Mouse (Mus musculus): ENCODE results near the gene Ggt5. TPM values are rescaled to one million over a fixed set of nuclear protein-coding genes. Genes with fewer than 3 reads are reported as not detected.

Gene Ggt5
- polyA plus RNA-seq, 1 experiment from 2014 or later, result 2.1 TPM

DNA sequence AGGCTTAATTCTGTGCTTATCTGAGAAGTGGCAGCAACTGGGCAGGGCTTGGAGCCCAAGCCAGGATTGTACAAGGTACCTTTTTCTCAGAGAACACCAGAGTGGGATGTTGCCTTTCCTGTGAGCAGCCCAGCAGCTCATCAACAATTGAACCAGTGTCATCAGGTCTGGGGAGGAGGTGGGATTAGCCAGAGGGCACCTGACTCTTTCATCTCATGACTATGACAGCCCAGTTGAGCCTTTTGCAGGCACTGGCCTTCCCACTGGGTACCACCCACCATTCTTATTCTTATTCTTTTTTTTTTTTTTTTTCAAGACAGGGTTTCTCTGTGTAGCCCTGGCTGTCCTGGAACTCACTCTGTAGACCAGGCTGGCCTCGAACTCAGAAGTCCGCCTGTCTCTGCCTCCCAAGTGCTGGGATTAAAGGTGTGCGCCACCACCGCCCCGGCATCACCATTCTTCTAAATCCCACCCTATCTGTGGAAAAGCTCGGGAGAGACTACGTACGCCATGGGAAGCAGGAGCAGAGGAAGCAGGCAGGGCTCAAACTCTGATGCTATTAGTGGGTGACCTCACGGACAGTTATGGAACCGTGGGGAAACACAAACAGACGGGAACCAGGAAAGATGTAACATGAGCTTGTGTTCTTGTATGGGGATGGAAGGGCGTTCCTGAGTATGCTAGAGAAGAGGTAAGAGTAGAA lies 47.1 kb downstream of the Ggt5 start:
- no peak overlapping the region for H3K27ac ChIP-seq (ENCODE audit: low read depth, low read length)
- ATAC-seq (0 out of 2 replicates have a peak, but pooled peaks have one; percentile 10), DNase-seq (ENCODE audit: low spot score) (no peak)
- H3K27me3 ChIP-seq (replicated peaks; ENCODE audit: control insufficient read depth, insufficient read depth, low read length), result no peaks in the 10 kb centered on the region
- WGBS, result 94% methylated on average over 12 of the region's 12 CpGs
- H3K9me3 ChIP-seq (replicated peaks; ENCODE audit: control insufficient read depth, low read length), result no peaks in the 10 kb centered on the region
- no peaks in the 10 kb centered on the region for H3K4me1 ChIP-seq (ENCODE audit: control insufficient read depth, insufficient read depth, low read length)
- H3K9ac ChIP-seq (ENCODE audit: low read length), result no peak overlapping the region
- no peaks in the 10 kb centered on the region for H3K36me3 ChIP-seq (ENCODE audit: control insufficient read depth, insufficient read depth, low read length)
- H3K4me3 ChIP-seq (ENCODE audit: low read depth, low read length), result no peak overlapping the region
- H3K4me2 ChIP-seq (ENCODE audit: low read length), result no peak overlapping the region

DNA sequence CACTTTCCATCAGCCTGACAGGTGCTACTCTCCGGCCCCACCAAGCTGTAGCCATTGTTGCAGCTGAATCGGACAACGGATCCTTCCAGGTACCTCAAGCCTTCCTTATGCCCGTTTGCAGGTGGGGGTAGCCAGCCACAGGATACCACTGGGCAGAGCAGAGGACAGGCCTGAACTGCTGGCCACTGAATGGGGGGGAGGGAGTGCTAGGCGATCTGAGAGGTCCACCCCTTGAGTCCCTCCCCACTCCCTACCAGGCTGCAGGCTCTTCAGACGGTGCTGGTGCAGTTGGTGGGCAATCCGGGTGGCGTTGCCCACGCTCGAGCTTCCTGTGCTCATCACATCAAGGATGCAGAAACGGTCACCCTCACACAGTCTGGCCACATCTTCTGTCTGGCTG lies 48.6 kb downstream of the Ggt5 start:
- WGBS, result 92% methylated on average over 11 of the region's 11 CpGs
- no peak for DNase-seq (ENCODE audit: low spot score)

DNA sequence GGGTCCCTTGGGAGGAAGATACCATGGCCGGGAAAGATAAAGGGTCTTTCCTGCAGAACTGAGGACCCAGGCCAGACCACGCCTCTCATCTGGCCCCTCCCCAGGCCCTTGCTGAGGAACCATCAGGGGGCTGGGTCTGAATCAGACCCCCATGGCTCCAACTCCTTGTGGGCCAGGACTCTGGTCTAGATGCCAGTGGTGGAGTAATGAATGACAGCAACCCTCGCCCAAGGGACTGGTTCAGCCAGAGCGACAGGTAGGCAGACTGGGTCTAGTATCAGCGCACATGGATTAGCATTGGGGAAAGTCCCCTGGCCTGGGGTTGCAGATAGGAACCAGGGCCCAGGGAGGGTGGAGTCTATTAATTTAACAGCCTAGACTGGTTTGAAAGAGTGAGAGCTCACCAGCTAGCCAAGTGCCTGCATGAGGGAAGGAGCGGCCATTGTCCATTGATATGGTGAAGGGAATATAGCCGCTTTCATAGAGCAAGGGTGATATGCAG lies 52.6 kb downstream of the Ggt5 start:
- Histone ChIP-seq H3K27me3 (replicated peaks; ENCODE audit: control insufficient read depth, insufficient read depth, low read length) (no peaks in the 10 kb centered on the region), H3K4me1 (ENCODE audit: control insufficient read depth, insufficient read depth, low read length) (peaks cover 6% of the 10 kb centered on the region; the same call in 1 of the 2 replicates), H3K4me3 (ENCODE audit: low read depth, low read length) (no peak overlapping the region), H3K4me2 (ENCODE audit: low read length) (no peak overlapping the region), H3K9ac (ENCODE audit: low read length) (no peak overlapping the region), H3K36me3 (ENCODE audit: control insufficient read depth, insufficient read depth, low read length) (peaks cover 11% of the 10 kb centered on the region; the same call in 1 of the 2 replicates), H3K9me3 (replicated peaks; ENCODE audit: control insufficient read depth, low read length) (no peaks in the 10 kb centered on the region), H3K27ac (ENCODE audit: low read depth, low read length) (no peak overlapping the region)
- ATAC-seq (no peak), DNase-seq (ENCODE audit: low spot score) (no peak)
- 93% methylated on average over 7 of the region's 7 CpGs for WGBS

More for the DNA sequence above, 48.6 kb downstream of the Ggt5 start:
- Histone ChIP-seq H3K27me3 (replicated peaks; ENCODE audit: control insufficient read depth, insufficient read depth, low read length) (no peaks in the 10 kb centered on the region), H3K9me3 (replicated peaks; ENCODE audit: control insufficient read depth, low read length) (no peaks in the 10 kb centered on the region), H3K4me2 (ENCODE audit: low read length) (no peak overlapping the region), H3K4me1 (ENCODE audit: control insufficient read depth, insufficient read depth, low read length) (no peaks in the 10 kb centered on the region; the same call in 1 of the 2 replicates), H3K9ac (ENCODE audit: low read length) (no peak overlapping the region), H3K4me3 (ENCODE audit: low read depth, low read length) (no peak overlapping the region), H3K36me3 (ENCODE audit: control insufficient read depth, insufficient read depth, low read length) (no peaks in the 10 kb centered on the region), H3K27ac (ENCODE audit: low read depth, low read length) (no peak overlapping the region)
- ATAC-seq, result no peak

DNA sequence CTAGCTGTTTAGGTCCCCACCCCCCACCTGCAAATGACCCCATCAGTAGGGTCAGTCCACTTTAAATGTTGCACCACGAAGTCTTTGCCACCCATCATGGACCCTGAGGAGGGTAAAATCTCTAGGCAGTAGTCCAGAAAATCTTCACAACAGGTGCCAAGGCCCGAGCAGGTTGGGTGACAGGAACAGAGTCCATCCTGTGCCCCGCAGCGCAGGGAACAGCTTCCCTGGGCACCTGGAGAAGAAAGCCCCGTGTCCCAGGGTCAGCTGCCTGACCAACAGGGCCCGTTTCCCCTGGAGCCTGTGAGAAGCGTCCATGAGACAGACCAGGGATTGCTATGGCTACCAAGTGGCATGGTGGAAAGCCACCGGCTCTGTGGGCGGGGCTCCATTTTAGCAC lies 53.3 kb downstream of the Ggt5 start:
- peaks cover 13% of the 10 kb centered on the region for H3K36me3 ChIP-seq (ENCODE audit: control insufficient read depth, insufficient read depth, low read length)
- 83% methylated on average over 9 of the region's 9 CpGs for WGBS
- DNase-seq (ENCODE audit: low spot score) (no peak), ATAC-seq (no peak)
- H3K9ac ChIP-seq (ENCODE audit: low read length), result no peak overlapping the region
- no peak overlapping the region for H3K4me3 ChIP-seq (ENCODE audit: low read depth, low read length)
- H3K4me2 ChIP-seq (ENCODE audit: low read length), result no peak overlapping the region
- no peak overlapping the region for H3K27ac ChIP-seq (ENCODE audit: low read depth, low read length)
- peaks cover 6% of the 10 kb centered on the region; the same call in 1 of the 2 replicates for H3K4me1 ChIP-seq (ENCODE audit: control insufficient read depth, insufficient read depth, low read length)
- H3K9me3 ChIP-seq (replicated peaks; ENCODE audit: control insufficient read depth, low read length), result no peaks in the 10 kb centered on the region
- no peaks in the 10 kb centered on the region for H3K27me3 ChIP-seq (replicated peaks; ENCODE audit: control insufficient read depth, insufficient read depth, low read length)

DNA sequence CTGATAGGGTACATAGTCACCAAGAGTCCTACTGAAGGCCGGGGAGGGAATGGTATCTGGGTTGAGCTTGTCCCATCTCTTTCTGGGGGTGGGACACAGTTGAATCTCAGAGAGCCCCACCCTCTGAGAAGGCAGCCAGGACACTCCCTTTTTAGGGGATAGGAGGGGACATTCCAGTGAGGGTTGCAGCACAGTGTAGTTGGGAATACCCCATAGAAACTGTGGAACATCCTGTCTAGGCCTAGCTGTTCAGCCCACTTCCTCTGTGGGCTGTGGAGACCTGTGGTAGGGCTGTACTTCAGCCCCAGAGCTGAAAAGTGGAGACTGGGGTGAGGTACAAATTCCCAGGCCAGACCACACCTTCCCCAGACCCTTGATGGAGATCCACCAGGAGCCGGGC lies 53.8 kb downstream of the Ggt5 start:
- no peak overlapping the region for H3K27ac ChIP-seq (ENCODE audit: low read depth, low read length)
- H3K4me1 ChIP-seq (ENCODE audit: control insufficient read depth, insufficient read depth, low read length), result peaks cover 6% of the 10 kb centered on the region; the same call in 1 of the 2 replicates
- no peak overlapping the region for H3K9ac ChIP-seq (ENCODE audit: low read length)
- no peaks in the 10 kb centered on the region for H3K27me3 ChIP-seq (replicated peaks; ENCODE audit: control insufficient read depth, insufficient read depth, low read length)
- H3K36me3 ChIP-seq (ENCODE audit: control insufficient read depth, insufficient read depth, low read length), result peaks cover 17% of the 10 kb centered on the region
- no peak overlapping the region for H3K4me3 ChIP-seq (ENCODE audit: low read depth, low read length)
- 93% methylated on average over 2 of the region's 2 CpGs for WGBS
- H3K4me2 ChIP-seq (ENCODE audit: low read length), result no peak overlapping the region
- DNase-seq (ENCODE audit: low spot score), result no peak
- H3K9me3 ChIP-seq (replicated peaks; ENCODE audit: control insufficient read depth, low read length), result no peaks in the 10 kb centered on the region
- no peak for ATAC-seq

DNA sequence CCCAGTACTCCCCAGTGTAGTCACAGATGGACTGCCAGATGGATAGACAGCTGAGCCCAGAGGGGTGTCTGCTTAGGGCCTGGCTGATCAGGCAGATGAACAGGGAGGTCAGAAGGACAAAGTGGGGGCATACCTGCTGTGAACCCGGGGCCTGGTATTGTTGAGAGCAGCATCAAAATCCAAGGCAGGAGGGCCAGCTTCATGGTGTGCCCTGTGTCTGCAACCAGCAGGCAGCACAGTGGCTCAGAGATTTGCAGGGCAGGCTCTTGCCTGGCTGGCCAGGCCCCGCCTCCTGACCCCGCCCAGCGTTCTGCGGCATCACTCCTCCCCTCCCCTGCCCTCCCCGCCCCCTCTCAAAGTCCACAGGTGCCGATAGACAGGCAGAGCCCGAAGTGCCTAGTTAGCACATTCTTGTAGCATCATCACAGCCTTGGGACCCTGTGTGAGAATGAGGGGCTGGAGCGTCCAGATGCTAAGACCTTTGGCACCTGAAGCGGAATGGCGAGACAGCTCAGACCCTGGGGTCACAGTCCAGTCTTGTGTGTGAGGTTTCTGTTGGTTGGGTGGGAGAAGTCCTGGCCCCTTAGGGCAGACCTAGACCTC lies 54.7 kb downstream of the Ggt5 start, which contains the start of gene Susd2:
Gene Susd2, minus strand, starts transcription at position 268 of the 603 bp plus-strand sequence.
- peaks cover 27% of the 10 kb centered on the region for H3K36me3 ChIP-seq (ENCODE audit: control insufficient read depth, insufficient read depth, low read length)
- H3K4me3 ChIP-seq (ENCODE audit: low read depth, low read length), result no peak within 1 kb of the TSS
- WGBS, result 6% methylated on average over 11 of the region's 11 CpGs
- ATAC-seq, result peak; percentile 45
- no peak within 1 kb of the TSS for H3K9ac ChIP-seq (ENCODE audit: low read length)
- peak; percentile 47 for DNase-seq (ENCODE audit: low spot score)
- H3K4me1 ChIP-seq (ENCODE audit: control insufficient read depth, insufficient read depth, low read length), result peaks cover 6% of the 10 kb centered on the region; the same call in 1 of the 2 replicates
- peak within 1 kb of the TSS; percentile 30; the same call in 1 of the 2 replicates for H3K27ac ChIP-seq (ENCODE audit: low read depth, low read length)
- no peaks in the 10 kb centered on the region for H3K27me3 ChIP-seq (replicated peaks; ENCODE audit: control insufficient read depth, insufficient read depth, low read length)
- H3K9me3 ChIP-seq (replicated peaks; ENCODE audit: control insufficient read depth, low read length), result no peaks in the 10 kb centered on the region
- no peak within 1 kb of the TSS for H3K4me2 ChIP-seq (ENCODE audit: low read length)

DNA sequence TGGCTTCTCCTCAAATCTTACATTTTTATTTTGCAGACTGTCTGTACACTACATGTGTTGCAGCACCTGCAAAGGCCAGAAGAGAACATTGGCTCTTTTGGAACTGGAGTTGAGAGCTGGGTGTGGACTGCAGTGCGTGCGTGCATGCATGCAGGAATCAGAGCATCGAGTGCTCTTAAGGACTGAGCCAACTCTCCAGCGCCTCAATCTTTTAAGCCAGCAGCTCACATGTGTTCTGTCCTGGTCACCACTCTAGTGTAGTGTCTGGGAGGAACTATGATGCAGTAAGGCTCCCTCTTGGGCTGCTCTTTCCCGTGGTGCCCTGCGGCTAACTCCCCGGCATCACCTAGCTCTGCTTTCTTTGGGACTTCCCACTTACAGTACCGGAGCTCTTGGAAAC lies 56.5 kb downstream of the Ggt5 start:
- H3K4me1 ChIP-seq (ENCODE audit: control insufficient read depth, insufficient read depth, low read length), result peaks cover 6% of the 10 kb centered on the region; the same call in 1 of the 2 replicates
- H3K9me3 ChIP-seq (replicated peaks; ENCODE audit: control insufficient read depth, low read length), result no peaks in the 10 kb centered on the region
- H3K4me3 ChIP-seq (ENCODE audit: low read depth, low read length), result no peak overlapping the region
- H3K4me2 ChIP-seq (ENCODE audit: low read length), result no peak overlapping the region
- no peaks in the 10 kb centered on the region for H3K27me3 ChIP-seq (replicated peaks; ENCODE audit: control insufficient read depth, insufficient read depth, low read length)
- ATAC-seq (no peak), DNase-seq (ENCODE audit: low spot score) (no peak)
- no peak overlapping the region for H3K9ac ChIP-seq (ENCODE audit: low read length)
- H3K27ac ChIP-seq (ENCODE audit: low read depth, low read length), result no peak overlapping the region
- 93% methylated on average over 8 of the region's 8 CpGs for WGBS
- peaks cover 43% of the 10 kb centered on the region for H3K36me3 ChIP-seq (ENCODE audit: control insufficient read depth, insufficient read depth, low read length)

DNA sequence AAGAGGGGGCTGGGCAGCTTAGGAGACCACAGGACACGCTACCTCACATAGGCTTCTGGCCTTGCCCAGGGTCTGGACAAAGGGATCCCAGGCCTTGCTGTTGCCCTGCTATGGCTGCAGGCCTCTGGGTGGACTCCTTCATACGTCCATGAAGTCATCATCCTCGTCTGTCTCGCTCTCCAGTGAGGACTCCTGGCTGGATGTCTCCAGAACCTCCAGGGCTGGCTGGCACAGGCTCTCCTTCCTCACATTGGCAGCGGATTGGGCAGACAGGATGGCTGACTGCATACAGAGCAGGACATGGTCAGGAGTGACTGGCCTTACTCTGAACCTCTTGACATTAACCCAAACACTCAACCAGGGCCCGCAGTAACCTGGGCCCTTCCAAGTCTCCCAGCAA lies 57.3 kb downstream of the Ggt5 start:
- H3K36me3 ChIP-seq (ENCODE audit: control insufficient read depth, insufficient read depth, low read length), result peaks cover 51% of the 10 kb centered on the region

DNA sequence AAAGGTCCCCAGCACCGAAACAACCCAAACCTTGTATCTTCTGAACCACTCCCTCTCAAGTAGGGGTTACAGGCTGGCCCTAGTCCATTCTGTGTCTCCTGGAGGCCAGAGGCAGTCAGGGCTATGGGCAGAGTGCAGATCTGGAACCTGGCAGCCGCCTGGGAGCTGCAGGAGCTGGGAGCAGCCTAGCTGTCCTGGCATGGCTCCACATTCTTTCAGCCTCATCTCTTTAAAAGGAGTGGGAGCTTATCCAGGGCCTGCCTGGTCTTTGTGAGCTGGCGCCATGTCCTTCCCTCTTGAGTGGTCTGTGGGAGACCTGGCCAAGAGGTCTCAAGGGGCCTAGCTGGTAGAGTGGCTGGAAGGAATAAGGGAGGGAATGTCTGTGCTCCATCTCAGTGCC lies 58.2 kb downstream of the Ggt5 start:
- Histone ChIP-seq H3K9me3 (replicated peaks; ENCODE audit: control insufficient read depth, low read length) (no peaks in the 10 kb centered on the region), H3K4me3 (ENCODE audit: low read depth, low read length) (no peak overlapping the region), H3K27ac (ENCODE audit: low read depth, low read length) (peak overlapping the region; percentile 52; the same call in 1 of the 2 replicates), H3K9ac (ENCODE audit: low read length) (no peak overlapping the region), H3K4me2 (ENCODE audit: low read length) (no peak overlapping the region), H3K36me3 (ENCODE audit: control insufficient read depth, insufficient read depth, low read length) (peaks cover 61% of the 10 kb centered on the region), H3K4me1 (ENCODE audit: control insufficient read depth, insufficient read depth, low read length) (peaks cover 6% of the 10 kb centered on the region; the same call in 1 of the 2 replicates), H3K27me3 (replicated peaks; ENCODE audit: control insufficient read depth, insufficient read depth, low read length) (no peaks in the 10 kb centered on the region)
- ATAC-seq (peak; percentile 26; the same call in 1 of the 2 replicates), DNase-seq (ENCODE audit: low spot score) (peak; percentile 68)
- 64% methylated on average over 3 of the region's 3 CpGs for WGBS

More for the DNA sequence above, 57.3 kb downstream of the Ggt5 start:
- H3K27ac ChIP-seq (ENCODE audit: low read depth, low read length), result no peak overlapping the region
- H3K4me3 ChIP-seq (ENCODE audit: low read depth, low read length), result no peak overlapping the region
- H3K27me3 ChIP-seq (replicated peaks; ENCODE audit: control insufficient read depth, insufficient read depth, low read length), result no peaks in the 10 kb centered on the region
- no peak overlapping the region for H3K9ac ChIP-seq (ENCODE audit: low read length)
- no peak for DNase-seq (ENCODE audit: low spot score)
- no peaks in the 10 kb centered on the region for H3K9me3 ChIP-seq (replicated peaks; ENCODE audit: control insufficient read depth, low read length)
- no peak overlapping the region for H3K4me2 ChIP-seq (ENCODE audit: low read length)
- peaks cover 6% of the 10 kb centered on the region; the same call in 1 of the 2 replicates for H3K4me1 ChIP-seq (ENCODE audit: control insufficient read depth, insufficient read depth, low read length)
- 92% methylated on average over 6 of the region's 6 CpGs for WGBS
- ATAC-seq, result no peak

Measured in forebrain, embryonic 14.5 days (tissue).